Mouse (Mus musculus) adrenal gland, postnatal 36 days (tissue): ENCODE measurements around the gene Cyb5b. TPM values are rescaled to one million over a fixed set of nuclear protein-coding genes. Genes with fewer than 3 reads are reported as not detected.
A peak's percentile ranks its signal among the peaks of the same experiment; 100 is the strongest.

Experiments used
- DNase-seq, 2 experiments: peaks; one replicate each; pipeline ENCODE4 v3.0.0; 2021; ENCODE audit warnings: mixed read lengths in 1 of 2
- total RNA-seq, 2 experiments: library from RNA; stranded (reverse); gene quantifications; 2 replicates each; pipeline ENCODE4 v1.2.3; 2021

Gene Cyb5b
- total RNA-seq, 2 experiments from 2014 or later = 419 to 590 TPM

DNA sequence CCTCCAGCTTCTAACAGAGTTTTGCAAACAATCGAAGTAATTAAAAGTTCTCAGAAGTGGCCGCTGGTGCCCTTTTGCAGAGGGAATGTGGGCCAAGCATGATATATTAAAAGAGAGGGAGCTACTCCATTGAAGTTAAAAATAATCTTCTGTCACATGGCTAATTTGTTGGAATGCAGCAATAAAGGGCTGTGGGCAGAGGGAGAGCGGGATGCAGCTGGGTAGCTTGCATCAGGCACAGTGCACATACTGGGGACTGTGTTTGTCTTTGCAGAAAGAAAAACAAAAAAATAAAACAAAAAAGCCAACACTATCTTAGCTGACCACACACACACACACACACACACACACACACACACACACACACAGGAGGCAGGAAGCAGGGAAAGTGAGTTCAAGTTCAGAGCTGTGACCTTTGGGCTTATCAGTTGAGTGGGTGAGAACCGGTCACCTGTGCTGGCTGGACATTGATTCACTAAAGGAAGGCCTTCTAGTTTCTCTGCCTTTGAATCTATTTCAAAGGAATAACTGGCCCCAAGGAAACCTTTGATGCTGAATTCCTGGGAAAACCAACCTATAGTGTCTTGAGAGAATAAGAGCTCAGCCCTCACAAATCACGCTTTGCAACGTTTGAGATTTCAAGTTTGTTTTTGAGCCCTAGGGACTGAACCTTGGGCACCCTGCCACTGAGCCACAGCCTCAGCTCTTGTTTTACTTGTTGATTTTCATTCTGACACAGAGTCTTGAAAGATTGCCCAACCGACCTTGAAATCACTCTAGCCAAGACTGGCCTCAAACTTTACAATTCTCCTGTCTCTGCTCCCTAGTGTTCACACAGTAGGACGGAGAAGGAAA is 21.0 kb upstream of the Cyb5b start:
- DNase-seq = peak; percentile 90 to 91

DNA sequence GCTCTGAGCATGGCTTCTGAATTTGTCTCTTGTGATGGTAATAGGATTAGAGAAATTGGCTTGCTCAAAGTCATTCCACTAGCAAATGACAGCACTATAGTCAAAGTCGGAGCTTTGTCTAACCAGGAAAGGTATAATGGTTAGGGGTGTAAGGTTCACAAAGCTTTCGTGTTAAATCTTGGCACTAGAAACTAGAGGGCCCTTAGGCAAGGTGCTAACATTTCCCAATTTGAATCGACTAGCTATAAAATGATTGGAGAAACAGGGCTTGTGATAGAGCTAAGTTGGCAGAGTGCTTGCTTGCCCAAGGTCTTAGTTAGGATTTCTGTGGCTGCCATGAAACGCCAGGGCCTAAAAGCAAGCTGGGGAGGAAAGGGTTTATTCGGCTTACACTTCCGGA is 20.4 kb upstream of the Cyb5b start:
- no peak for DNase-seq

DNA sequence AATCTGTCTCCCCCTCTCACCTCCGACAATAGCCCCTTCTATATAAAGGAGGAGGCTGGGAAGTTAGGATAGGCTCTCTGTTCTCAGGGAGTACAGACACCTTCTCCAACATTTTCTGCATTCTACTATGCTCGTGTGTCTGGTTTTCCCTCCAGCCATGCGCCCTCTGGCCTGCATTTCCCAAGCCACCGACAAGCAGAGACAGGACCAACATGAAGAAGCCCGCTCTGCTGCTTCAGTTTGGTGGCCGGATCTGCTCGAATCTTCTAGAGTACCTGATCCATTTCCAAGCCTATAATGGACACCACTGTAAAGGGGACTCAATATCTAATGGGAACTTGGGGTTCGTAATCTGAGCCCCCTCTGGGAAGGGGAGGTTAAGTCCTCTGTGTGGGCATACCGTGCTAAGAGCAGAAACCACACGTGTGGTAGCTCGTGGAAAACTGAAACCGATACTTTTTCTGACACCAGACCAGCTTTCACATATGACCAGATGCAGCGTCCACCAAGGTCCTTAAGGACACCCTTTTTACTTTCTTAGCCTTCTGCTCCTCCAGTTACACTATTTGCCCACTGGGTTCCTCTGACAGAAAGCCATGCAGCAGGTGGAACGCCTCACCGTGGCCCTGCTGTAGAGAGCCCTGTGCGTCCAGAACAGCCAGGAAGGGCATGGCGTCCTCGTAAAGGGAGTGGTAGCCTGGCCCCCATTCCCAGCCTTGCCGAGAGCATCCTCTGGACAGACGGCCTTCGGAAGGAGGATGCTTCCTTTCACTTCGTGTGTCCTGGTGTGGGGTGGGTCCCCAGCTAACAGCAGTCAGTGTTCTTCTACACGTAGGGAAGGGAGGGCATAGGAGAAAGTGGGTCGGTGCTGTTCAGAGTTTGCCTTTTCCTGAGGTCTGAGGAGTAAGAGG is 17.6 kb upstream of the Cyb5b start:
- no peak for DNase-seq

DNA sequence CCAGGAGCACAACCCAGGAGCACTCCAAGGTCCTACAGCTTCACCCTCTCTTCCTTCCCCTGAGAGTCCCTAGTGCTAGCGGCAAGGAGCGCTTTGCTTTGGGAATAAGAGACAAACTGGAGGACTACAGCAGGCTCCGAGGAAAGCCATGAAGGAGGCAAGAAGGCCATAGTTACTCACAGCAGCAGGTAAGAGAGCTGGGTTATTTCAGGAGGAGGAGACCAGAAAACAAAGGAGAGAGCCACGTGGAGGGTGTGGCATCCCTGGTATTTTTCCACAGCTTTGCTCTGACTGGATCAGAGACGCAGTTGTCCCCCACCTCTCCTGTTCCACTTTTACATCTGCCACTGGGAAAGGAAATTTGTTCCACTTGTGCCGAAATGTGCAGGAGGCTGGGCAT is 16.6 kb upstream of the Cyb5b start:
- DNase-seq = peak; percentile 67 to 74

DNA sequence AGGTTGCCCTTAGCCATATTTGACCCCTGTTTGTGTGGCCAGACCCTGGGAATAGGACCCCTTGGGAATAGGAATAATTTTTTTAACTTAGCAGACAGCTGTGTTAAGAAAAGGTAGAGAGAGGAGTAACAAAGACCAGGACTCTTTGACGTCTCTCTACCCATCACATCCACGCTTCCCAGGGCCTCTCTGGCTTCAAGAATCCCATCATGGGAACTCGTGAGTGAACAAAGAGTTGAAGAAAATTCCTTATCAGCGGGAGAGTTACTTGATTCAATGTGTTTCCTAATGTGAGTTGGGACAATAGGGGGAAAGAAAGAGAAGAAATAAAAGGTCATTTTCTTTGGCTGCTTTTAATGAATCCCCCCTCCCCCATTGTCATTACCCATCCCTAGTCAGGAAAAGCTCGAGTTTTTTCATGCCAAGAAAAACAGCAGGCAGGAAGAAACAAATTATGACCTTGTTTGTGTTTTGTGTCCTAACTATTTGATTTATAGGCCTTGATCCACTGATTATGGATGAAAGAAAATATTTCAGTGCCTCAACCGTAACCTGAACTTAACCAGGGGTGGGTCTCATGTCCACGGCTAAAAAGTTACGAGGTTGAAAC is 14.3 kb upstream of the Cyb5b start:
- DNase-seq = no peak

DNA sequence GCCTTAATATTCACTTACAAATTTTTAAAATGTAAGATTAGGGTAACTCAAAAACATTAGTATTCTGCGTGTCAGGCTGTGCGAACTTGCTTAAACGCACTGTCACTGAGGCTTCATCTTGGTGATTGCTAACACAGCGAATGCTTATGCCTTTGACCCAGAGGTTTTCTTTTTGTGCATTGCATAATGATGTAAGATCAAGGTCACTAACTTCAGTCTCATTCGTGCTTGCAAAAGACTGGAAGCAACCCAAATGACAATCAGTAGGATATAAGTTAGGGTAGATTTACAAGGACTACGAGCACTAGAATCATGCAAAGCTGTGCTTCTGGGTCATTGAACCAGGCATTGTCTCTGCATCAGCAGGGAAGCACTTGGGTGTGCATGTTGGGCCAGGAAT is 12.8 kb upstream of the Cyb5b start:
- no peak for DNase-seq

DNA sequence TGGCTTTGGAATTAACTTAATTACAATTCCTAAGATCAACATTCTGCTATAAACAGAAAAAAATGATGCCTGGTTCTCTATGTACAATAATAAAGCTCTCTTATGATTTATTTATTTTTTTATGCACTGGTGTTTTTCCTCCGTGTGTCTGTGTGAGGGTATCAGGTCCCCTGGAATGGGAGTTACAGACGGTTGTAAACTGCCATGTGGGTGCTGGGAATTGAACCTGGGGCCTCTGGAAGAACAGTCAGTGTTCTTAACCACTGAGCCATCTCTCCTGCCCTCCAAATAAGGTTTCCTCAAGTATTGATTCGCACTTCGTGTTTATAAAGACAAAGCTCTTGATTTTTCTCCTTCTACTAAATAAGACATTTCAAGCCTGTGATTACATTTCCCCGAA is 12.1 kb upstream of the Cyb5b start:
- no peak for DNase-seq

DNA sequence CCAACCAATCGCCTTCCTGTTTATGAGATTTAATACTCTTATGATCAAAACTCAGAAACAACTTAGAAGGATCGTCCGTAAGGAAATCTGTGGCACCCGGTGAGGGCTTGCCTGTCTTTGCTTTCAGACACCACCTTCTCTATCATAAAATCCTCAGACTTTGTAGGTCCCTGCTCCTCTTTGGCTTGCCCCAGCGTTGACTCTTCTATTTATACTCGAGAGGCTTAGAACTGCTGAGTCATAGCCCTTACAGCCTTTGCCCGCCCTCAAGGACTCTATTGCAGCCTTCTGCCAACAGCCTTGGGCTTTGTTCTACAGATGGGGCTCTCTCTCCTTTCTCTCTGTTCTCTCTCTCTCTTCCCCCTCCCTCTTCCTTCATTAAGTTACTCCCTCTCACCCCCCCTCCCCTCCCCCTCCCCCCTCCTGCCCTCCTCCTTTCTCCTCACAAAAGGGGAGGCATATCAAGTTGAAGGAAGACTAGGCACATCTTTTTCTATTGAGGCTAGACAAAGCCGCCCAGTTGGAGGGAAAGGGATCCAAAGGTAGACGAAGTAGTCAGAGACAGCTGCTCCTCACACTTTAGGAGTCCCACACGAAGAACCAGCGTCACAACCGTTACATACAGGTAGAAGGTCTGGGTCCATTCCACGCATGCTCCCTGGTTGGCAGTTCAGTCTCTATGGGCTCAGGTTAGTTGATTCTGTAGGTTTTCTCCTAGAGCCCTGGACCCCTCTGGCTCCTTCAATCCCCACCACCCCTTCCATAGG is 10.6 kb upstream of the Cyb5b start:
- peak; percentile 79 to 82 for DNase-seq

DNA sequence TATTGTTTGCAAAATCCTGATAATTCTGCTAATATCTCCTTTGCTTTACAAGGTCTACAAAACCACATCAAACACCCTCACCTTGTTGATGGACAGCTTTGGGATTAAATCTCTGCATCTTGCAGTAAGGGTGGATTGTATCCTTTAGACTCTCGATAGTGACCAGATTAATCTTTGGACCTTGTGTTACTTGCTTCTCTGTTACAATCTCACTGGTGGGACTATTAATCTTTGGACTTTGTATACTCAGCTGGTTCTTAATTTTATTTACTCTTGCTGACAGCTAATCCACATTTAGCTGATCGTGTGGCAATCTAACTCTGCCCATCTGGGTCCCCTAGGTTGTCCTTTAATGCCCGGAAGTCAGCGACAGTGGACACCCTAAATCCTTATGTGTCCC is 7.9 kb upstream of the Cyb5b start:
- DNase-seq = no peak

DNA sequence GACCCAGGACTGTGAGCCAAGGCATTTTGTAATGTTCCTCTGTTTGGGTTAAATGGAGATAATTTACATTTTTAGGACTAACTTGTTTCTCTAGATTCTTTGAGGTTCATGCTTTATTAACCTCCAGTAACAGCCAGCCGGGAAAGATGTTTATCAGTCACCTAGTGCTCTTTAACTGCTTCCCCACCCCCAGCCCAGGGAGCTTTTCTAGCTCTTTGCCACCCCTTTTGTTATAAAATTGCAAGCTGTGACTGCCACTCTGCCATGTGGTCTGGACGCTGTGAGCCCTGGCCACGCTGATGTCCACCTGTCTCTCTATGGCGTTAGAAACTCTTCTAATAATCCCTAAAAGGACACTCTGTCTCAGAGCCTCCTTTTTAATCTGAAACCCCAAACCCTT is 6.9 kb upstream of the Cyb5b start:
- DNase-seq = no peak

DNA sequence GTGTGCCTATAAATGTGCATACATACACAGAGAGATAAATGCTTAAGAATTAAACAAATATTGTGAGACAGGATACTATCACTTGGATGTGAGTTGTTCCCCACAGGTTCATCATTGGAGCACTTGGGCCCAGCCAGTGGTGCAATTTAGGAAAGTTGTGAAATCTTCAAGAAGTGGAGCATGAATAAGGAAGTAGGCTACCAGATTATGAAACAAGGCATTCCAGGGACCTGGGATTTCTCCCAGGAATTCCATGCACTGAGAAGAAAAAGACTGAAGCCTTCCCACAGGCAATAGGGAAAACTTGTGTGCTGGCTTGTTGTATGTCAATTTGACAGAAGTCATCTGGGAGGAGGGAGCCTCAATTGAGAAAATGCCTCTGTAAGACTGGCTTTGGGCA is 4.3 kb upstream of the Cyb5b start:
- DNase-seq = no peak

DNA sequence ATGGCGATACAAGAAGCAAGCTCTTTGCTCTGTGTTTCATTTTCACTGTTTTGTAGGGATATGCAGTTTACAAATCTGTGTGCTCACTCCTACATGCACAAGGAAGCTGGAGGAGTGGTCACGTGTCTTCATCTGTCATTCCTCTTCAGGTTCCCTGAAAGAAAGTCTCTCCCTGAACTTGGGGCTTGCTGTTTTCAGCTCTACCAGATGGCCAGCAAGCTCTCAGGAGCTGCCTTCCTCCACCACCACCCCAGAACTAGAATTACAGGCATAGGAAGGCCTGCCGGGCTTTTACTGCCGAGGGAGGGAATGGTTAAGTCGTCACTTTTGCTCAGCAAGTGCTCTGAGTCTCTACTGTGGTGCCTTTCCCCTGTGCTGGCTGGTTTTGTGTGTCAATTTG is 1.6 kb upstream of the Cyb5b start:
- no peak for DNase-seq

DNA sequence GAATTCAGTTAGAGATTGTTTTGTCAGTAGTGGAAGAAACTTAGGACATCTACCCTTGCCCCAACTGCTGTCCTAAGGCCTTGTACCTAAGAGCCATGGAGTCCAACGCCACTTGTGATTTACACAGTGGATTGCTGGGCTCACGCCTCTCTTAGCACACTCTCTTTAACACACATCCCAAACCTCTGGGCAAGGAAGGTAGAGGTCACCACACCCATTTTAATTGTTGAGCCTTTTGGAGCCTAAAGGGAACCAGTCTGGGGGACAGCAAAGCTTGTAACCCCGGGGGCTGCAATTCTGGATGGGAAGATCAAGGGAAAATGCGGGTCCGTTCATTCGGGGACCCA is 410 bp upstream of the Cyb5b start:
- no peak for DNase-seq

DNA sequence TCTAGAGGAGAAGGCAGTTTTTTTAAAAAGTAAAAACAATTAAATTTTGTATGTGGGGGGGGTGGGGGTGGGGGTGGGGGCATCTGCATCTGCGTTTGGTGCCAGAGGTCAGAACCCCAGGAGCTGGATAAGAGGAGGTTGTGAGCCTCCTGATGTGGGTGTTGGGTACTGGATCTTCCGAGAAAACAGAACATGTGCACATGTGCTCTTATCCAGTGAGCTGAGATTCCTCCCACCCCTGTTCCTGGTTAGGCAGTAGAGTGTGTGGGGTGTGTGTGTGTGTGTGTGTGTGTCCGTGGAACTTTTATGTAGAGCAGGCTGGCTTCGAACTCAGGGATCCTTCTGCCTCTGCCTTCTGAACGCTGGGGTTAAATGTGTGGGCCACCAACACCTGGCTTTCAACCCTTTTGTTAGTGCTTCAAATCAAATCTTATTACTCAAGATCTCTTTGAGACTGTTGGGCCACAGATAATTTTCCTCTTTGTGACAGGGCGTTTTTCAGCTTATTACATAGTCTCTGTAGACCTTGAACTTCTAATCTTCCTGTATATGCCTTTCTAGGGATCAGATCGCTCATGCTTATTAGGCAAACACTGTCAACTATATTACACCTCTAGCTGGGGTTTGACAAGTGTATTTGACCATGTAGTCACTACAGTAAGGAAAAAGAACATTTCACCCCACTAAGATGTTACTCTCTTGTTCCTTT is 926 bp downstream of the Cyb5b start:
- no peak for DNase-seq

DNA sequence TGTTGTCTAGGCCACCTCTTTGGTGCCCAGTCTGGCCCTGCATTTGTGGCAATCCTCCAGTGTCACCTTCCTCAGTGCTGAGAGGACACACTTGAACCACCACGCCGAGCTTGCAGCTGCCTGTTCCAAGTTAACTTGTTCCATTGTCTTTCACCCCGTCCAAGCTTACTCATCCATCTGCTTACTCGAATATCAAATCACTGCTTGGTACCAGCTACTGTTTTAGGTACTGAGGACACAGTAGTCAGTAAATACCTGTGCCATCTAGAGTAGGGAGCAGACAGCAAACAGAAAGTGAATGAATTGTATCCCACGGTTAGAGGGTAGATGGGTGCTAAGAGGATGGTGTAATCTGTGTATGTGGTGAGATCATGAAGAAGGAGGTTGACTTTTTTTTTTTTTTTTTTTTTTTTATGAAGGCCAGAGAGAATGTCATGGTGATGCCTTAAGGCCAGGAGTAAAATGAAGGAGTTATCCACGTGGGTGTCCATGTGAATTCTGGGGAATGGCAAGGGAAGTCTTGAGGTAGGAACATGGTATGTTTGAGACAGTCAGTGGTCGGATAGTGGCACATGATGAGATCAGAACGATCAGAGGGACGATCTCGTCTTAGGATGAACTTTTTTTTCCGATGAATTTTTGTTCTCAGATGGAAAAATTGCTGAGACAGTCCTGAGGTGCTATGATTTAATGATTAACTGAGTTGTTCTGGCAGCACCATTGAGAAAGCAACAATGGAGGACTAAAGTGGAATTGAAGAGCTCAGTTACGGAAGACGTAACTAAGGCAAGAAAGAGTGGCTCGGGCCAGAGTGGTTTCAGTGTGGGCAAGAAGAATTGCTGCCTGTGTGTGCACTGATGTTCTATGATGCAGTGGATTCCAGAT is 3.1 kb downstream of the Cyb5b start:
- DNase-seq = no peak

DNA sequence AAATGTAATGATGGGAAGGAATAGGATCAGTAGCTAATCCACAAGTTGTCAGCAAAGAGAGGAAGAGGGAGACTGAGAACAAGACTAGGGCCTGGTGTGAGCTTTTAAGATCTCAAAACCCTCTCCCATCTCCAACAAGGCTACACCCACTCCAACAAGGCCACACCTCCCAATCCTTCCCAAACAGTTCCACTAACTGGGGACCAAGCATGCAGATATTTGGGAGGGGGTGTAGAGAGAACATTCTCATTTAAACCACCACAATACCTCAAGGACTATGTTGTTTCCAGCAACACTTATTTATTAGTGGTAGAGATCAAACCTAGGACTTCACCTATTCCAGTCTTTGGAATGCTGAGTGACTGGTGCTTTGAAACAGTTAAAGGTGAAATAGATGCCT is 6.4 kb downstream of the Cyb5b start:
- DNase-seq = no peak

DNA sequence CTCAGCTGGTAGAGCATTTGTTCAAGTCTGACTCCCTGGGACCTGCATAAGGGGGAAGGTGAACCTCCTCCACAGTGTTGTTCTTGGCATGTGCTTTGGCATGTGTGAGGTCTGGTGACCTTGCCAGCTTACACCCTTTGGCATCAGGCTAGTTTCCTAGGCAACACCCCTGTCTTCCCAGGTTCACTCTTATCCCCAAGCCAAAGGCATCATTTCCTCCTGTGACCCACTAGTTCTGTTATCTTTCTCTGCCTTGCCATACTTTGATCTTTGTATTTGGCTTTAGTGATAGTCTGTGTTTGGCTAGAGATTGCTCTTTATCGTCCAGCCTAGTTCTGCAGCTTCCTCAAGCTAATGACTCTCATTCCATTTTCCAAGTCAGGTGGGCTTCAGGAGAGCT is 7.4 kb downstream of the Cyb5b start:
- DNase-seq = peak; percentile 51 to 56

DNA sequence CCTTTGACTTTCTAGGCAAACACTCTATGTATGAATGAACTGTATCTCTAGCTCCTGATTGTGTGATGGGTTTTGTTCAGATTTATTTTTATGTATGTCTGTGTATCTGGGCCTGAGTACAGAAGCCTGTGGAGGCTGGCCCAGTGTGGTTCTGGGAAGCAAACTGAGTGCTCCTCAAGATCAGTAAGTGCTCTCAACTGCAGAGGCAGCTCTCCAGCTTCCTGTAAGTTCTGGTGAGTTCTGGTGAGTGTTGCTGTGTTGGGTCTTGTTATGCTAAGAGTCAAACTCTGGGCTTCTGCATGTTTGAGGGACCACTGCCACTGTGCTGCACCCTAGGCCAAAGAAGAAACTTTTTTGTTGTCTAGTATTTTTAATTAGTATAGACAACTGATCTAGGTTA is 8.4 kb downstream of the Cyb5b start:
- no peak for DNase-seq

DNA sequence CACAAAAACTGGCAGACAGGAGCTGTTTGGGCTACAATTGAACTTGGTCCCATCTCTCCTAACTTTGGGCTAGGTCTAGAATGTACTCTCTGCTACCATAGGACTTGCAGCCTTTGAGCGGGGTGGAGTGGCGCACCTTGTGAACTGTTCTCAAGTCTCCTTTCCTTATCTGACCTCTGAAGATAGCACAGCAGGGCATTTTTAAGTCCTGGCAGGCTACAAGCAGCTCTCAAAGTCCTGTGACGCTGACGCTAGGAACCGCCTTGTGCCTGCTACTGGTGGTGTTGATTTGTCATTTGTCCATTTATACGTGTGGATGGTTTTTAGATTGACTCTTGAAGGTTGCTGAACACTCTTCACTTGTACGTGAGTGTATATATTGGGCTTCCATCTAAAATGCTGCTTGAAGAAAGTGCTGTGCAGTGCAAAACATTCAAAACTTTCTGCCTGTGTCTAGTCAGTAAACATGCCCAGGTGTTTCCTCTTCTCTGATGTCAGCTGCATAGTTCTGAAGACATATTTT is 13.9 kb downstream of the Cyb5b start:
- DNase-seq = peak in 1 of 2 experiments; percentile 32

DNA sequence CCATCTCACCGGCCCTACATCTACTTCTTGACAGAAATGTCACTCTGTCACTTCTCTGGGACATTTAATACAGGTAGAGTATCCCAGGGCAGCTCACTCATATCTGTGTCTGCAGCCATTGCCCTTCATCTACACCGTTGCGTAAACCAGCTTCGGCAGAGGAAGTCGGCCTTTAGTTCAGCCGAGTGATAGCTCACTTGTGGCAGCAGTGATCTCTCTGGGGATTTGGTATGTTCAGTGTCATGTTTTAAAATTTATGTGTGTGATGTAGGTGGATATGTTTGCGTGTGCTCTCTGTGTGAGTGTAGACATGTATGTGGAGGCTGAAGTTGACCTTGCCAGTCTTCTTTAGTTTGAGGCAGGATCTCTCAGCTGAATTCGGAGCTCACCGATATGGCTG is 15.3 kb downstream of the Cyb5b start:
- DNase-seq = no peak
